ENCODE assay signal across 8 mouse cellular contexts in the genomic region with DNA sequence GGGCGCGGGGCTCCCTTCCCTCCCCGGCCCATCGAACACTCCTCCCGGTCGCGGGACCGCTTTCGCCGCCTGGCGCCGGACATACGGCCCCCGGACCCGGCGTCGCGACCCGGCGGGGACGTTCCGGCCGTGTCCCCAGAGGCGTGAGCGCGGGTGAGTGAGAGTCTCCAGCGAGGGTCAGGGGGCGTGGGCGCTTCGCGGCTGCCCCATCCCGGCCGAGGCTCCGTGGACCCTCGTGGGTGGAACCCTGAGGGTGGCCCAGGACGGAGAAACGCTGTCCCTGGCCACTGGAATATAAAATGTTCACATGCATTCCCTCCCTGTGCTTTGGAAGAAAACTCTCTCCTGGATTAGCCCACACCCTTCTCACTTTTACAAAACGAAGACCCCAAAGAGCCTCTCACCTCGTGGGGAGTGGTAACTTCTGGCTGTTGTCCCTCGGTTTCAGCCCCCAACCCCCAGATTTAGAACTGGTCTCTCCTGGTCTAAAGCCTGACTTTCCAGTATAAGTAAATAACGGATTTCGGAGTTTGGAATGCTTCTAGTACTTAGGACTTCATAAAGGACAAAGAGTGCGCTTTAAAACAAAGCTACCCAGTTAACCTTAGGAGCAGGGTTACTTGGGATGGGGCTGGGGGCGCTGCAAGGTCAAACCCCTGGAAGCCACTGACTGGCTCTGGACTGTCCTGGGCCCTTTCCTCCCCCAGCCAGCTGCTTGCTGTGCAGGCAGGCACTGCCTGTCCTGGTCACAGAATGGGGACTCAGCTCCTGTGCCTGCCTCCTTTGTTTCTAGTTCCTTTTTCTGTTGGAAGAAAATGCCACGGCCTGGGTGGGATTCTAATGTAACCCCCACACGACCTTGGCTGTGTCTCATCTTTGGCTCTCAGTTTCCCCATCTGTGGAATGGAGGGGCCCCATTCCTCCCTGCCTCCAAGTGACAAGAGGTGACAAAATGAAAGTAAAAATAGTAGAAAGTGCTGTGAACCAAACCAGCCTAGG. TPM values are rescaled to one million over a fixed set of nuclear protein-coding genes. Genes with fewer than 3 reads are reported as not detected.
A peak's percentile ranks its signal among the peaks of the same experiment; 100 is the strongest.
DNase-seq lines count a peak whose midpoint lies in the region; ATAC-seq lines count a peak whose summit lies in the region.

No protein-coding gene starts in this region.

- H3K27ac ChIP-seq in forebrain, embryonic 10.5 days = peak overlapping the region; percentile 99
- H3K27ac ChIP-seq in midbrain, embryonic 10.5 days (replicated peaks) = peak overlapping the region; percentile 97

- H3K36me3 ChIP-seq in forebrain, embryonic 10.5 days (replicated peaks) = peaks cover 23% of the 10 kb centered on the region
- peaks cover 19% of the 10 kb centered on the region for H3K36me3 ChIP-seq in midbrain, embryonic 10.5 days

- H3K27me3 ChIP-seq in forebrain, embryonic 10.5 days (ENCODE audit: poor library complexity, severe bottlenecking) = no peaks in the 10 kb centered on the region; the same call in 1 of the 2 replicates
- no peaks in the 10 kb centered on the region for H3K27me3 ChIP-seq in midbrain, embryonic 10.5 days (ENCODE audit: low read depth, poor library complexity, severe bottlenecking)

- ATAC-seq in inflammation-experienced regulatory T-cells, adult 6 months = peak; percentile 21
- no peak for ATAC-seq in activated CD4-positive, CD25-positive, alpha-beta regulatory T cell, adult 4 months

- no peaks in the 10 kb centered on the region for H3K9me3 ChIP-seq in forebrain, embryonic 10.5 days
- H3K9me3 ChIP-seq in midbrain, embryonic 10.5 days (replicated peaks) = no peaks in the 10 kb centered on the region

- peaks cover 78% of the 10 kb centered on the region for H3K4me1 ChIP-seq in forebrain, embryonic 10.5 days
- peaks cover 80% of the 10 kb centered on the region for H3K4me1 ChIP-seq in midbrain, embryonic 10.5 days

- DNase-seq in cerebellum, postnatal 10 days = peak; percentile 57 to 59
- no peak for DNase-seq in cerebellum, postnatal 4 days (ENCODE audit: low spot score in 2 of 2)
- peak; percentile 50 for DNase-seq in Muller cell, postnatal 12 days (ENCODE audit: inconsistent ontology term)
- DNase-seq in forebrain, embryonic 10.5 days (ENCODE audit: extremely low spot score, low spot score) = peak; percentile 39
- peak; percentile 53 for DNase-seq in midbrain, embryonic 10.5 days (ENCODE audit: low spot score)
- peak; percentile 58 for DNase-seq in thymus, postnatal 25 days

- H3K4me3 ChIP-seq in forebrain, embryonic 10.5 days = peak overlapping the region; percentile 94
- H3K4me3 ChIP-seq in midbrain, embryonic 10.5 days = peak overlapping the region; percentile 93

- 1% methylated on average over 46 of the region's 46 CpGs for whole genome bisulfite sequencing in forebrain, embryonic 10.5 days
- WGBS in midbrain, embryonic 10.5 days = 1% methylated on average over 46 of the region's 46 CpGs

RNA-seq across cellular contexts. Expression of a gene that starts 0.8 kb away (rescaled TPM):
- polyA plus RNA-seq in forebrain, embryonic 10.5 days (2016; fragmentation: Nextera tagmentation; extraction: Ambion mirVana) = 22.8 and 23.1 TPM in 2 replicates
- polyA plus RNA-seq in inflammation-experienced regulatory T-cells, adult 6 months (2017; shearing (Covaris generic)) = 10 to 100 TPM; 28.3 to 33.9 (median 29.1) TPM
- 34.3 and 45.7 TPM in 2 replicates for polyA plus RNA-seq in midbrain, embryonic 10.5 days (2016; fragmentation: Nextera tagmentation; extraction: Ambion mirVana)
- polyA plus RNA-seq in activated CD4-positive, CD25-positive, alpha-beta regulatory T cell, adult 4 months (2017; shearing (Covaris generic)) = 10 to 100 TPM; 27.0 to 32.0 TPM

Comparison
In these comparisons a context has a peak if more than half of its experiments do, and no peak if none do; other contexts are left out.
1. DNase-seq: peak in cerebellum, postnatal 10 days (2 of 2), Muller cell, postnatal 12 days (single experiment), forebrain, embryonic 10.5 days (single experiment), midbrain, embryonic 10.5 days (single experiment) and thymus, postnatal 25 days (single experiment); none in cerebellum, postnatal 4 days (0 of 2).